Mouse (Mus musculus) retina, embryonic 14.5 days (tissue): Measurements from ENCODE around the gene Gatb.
"Not testable (repeated sequence)": the region's sequence is repeated elsewhere in the genome, so short reads cannot be mapped to it uniquely, and the experiment has no call there.

Experiments used
- DNase-seq: peaks from one replicate; pipeline ENCODE4 v3.0.0-alpha.2; 2015; ENCODE audit warnings: low spot score

The Gatb gene

GRCm38 (mm10) chr3:85573864-85574830 is at the start of gene Gatb:
TSS of gene Gatb (plus strand) at chr3:85574119.
- peak; percentile 98 for DNase-seq

- no peak for DNase-seq
Measured at GRCm38 (mm10) chr3:85530601-85531161, 43.2 kb upstream of the Gatb start.

- DNase-seq: peak; percentile 54
Measured at GRCm38 (mm10) chr3:85532376-85532775, 41.5 kb upstream of the Gatb start.

GRCm38 (mm10) chr3:85535042-85535441 is 38.9 kb upstream of the Gatb start:
- DNase-seq: no peak

- no peak for DNase-seq
Measured at GRCm38 (mm10) chr3:85535621-85536520, 38.0 kb upstream of the Gatb start.

GRCm38 (mm10) chr3:85542765-85543164 is 31.2 kb upstream of the Gatb start:
- DNase-seq: no peak

DNA sequence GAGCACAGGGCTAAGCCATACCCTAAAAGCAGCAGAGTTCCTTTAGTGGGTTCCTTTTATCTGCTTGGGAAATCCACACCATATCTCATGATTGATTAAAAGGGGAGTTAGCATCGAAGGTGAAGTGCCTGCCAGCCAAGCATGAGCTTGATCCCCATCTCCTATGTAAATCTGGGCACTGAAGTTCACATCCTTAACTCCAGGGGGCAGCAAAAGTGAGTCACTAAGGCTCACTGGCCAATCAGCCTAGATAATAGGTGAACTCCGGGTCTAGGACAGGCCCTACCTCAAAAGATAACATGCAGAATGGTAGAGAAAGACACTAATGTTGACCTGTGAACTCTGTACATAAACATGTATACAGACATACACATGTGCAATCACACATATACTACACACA is 30.3 kb upstream of the Gatb start:
- DNase-seq: peak; percentile 61

DNA sequence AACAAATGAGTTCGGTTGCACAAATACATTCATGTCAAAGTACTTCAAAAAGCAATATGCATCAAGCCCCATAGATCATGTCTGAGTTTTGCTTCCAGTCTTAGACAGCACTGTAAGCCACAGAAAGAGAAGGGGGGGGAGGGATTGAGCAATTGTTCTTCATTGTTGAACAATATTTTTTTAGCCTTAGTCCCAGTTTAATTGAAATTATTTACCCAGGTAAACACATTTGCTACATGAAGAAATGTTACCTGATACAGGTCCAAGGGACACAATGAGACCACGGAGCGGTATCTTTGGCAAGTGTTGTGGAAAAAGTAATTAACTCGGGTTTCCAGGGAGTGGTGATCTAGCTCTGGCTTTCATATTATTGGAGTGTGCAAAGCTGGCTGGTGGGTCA is 23.6 kb upstream of the Gatb start:
- no peak for DNase-seq

DNA sequence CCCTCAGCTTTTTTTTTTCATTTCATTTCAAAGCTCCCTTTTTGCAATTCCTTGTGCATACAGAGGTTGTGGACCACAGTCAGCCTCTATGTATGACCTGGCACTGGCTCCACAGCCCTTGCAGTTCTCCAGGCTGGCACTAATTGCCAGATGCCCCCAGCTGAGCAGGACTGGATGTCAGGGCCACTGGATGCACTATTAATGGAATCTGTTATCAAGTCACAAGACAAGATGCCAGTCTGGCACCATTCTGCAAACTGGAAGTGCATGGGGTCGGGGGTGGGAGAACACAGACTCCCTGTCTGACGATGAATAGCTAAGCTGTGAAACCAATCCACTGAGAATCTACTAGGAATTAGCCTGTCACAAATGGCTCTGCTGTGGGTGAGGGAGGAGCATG is 22.6 kb upstream of the Gatb start:
- DNase-seq: no peak

DNA sequence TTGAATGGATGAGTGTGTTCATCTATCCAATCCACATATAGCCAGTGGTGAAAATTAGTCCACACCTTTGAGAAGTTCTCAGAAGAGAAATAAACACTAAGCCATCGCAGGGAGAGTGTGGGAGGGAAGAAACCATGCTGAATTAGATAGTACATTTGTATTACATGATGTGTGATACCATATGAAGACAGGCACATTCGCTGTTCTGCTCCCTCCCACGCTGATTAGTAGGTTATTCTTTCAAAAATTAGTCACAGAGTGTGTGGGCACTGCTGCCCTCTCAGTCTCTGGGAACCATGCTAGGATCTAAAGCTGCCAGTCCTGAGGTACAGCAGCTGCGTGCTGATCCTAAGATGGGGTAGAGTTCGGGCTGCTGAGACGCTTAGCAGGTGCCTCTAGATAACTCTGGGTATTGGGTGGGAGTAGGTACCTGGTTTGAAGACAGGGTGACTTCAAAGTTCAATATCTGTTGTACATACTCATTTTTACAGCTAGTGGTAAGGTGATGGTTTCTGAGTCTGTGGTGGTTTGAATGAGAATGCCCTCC is 20.1 kb upstream of the Gatb start:
- DNase-seq: no peak

GRCm38 (mm10) chr3:85564603-85565002 is 9.3 kb upstream of the Gatb start:
- DNase-seq: no peak

- DNase-seq: peak; percentile 89
Measured at GRCm38 (mm10) chr3:85571276-85571675, 2.6 kb upstream of the Gatb start.

DNA sequence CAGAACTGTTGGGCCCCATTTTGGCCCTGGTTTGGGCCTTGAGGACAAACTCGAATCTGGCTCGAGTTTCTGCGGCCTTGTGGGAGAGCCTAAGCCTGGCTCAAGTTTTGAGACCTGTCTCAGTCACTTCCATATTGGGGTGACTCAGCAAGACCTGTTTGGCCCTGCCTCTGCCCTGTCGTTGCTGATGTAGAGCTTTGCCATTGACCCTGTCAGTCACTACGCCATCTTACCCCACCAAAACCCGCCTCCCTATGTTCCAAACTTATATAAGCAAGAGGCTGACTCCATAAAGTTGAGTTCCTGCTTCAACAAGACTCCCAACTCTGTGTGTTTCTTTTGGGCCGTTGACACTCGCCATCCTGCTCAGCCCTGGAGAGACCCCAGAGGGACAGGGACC is 1.4 kb upstream of the Gatb start:
- not testable (repeated sequence) for DNase-seq

DNA sequence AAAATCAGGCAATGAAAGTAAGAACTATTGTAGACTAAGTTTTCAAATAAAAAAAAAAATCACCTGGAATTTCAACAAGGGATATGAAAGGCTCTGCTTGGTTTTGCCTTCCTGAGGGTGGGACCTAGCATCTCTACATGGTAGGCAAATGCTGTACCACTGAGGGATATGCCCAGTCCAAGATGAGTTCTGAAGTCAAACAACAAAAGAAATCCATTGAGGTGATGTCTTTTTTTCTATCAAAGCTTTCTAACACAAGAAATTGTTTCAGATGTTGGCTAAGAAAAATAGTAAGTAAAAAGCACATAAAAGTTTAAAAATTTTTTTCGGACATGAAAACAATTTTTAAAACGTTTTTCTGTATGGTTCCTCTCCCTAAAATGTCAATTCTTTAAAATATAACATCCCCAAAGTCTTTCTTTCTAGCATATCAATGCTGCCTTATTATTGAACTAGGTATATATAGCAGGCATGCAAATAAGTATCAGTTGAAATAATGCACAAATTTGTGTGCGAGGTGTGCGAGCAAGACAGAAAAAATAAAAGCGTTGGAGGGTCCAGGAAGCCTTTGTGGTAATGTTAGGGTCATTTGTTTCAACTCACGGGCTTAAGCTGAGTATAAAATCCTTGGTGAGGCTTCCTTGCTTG is 579 bp upstream of the Gatb start:
- no peak for DNase-seq

GRCm38 (mm10) chr3:85582726-85583125 is 8.8 kb downstream of the Gatb start:
- no peak for DNase-seq

- no peak for DNase-seq
Measured at GRCm38 (mm10) chr3:85583194-85583593, 9.3 kb downstream of the Gatb start.

- DNase-seq: no peak
Measured at GRCm38 (mm10) chr3:85584966-85585365, 11.0 kb downstream of the Gatb start.

DNA sequence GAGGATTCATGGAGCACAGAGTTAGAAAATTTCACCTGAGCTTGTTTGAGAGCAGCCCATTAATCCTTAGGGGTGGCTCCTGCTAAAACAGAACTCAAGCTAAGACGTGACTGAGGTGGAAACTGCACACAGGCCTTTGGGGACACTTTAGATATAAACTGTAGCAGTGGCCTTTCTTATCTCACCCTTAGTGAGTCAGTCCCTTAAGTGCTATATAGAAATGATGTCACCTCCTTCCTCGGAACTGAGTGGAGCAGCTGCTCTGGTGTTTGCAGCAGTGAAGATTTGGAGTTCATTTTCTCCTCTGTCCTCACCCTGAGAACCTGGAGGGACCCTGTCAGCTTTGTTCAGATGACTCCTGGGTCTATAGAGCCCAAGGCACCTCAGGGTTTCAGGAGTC is 14.8 kb downstream of the Gatb start:
- no peak for DNase-seq

DNA sequence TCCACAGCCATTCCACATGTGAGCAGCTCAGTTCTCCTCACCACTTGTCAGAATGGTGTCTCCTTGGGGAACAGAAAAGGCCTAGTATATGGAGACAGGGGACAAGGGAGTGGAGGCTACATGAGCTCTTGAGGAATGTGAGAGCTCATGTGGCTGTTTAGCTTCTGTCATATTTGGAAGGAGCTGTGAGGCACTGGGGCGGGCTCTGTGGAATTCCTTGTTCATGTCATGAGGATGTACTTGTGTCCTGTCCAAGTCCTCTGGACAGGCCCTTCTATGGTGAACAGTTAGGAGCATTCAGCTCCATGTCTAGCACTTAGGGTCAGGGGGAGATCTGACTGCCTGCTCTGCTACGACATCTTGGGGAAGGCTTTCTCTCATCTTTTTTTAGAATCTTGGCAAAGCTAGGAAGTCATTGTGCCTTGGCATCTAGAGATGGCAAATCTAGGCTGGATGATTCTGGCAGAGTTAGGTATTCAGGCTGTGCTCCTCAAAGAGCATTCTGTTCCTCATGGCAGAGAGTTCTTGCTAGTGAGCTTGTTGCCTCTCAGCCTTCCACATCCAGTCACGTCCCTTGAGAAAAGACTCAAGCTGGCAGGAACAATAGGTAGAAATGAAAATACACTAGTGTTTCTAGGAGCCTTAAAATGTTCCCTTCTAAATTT is 16.3 kb downstream of the Gatb start:
- DNase-seq: no peak

DNA sequence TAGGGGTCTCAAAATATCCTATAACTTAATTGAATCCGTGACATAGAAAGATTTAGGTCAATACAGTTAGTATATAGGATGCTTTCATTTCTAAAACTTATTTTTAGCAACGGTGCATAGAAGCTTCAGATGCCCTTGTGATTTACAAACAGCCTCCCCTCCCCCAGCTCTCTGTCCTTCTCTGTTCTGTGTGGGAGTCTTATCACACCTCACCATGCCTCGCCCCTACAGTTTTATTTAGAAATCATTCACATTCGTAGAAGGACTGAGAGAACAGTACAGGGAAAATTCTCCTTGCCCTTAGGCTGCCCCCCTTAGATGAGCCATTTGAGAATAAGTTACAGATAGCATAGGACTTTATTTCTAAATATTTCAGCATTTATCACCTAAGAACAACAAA is 18.1 kb downstream of the Gatb start:
- DNase-seq: no peak

GRCm38 (mm10) chr3:85592640-85593252 is 18.8 kb downstream of the Gatb start:
- no peak for DNase-seq
